Mouse (Mus musculus) lung, postnatal 0 days (tissue): ENCODE measurements at regions not wholly inside any gene's neighbourhood (a gene's known extent, or its start where the extent isn't known, plus 50 kb on each side); places are given as distances from the start of the nearest gene placed in this dataset.

Experiments
- CTCF ChIP-seq: IDR thresholded peaks from 2 replicates; pipeline ENCODE4 v1.5.1; 2016; ENCODE audit warnings: antibody characterized with exemption, mild to moderate bottlenecking
- EP300 ChIP-seq: IDR thresholded peaks from 2 replicates; pipeline ENCODE4 v1.6.1; 2016; ENCODE audit warnings: antibody characterized with exemption, mild to moderate bottlenecking, control low read depth

GRCm38 (mm10) chr3:99812836-99813235 is 72.4 kb upstream of the Spag17 start:
- no peak for TF ChIP-seq EP300
- no peak for TF ChIP-seq CTCF
